Mouse (Mus musculus) limb, embryonic 10.5 days (tissue): ENCODE measurements at regions not wholly inside any gene's neighbourhood (a gene's known extent, or its start where the extent isn't known, plus 50 kb on each side); places are given as distances from the start of the nearest gene placed in this dataset.
"Not testable (repeated sequence)": the region's sequence is repeated elsewhere in the genome, so short reads cannot be mapped to it uniquely, and the experiment has no call there.

ENCODE experiments used
- DNase-seq: peaks from one replicate; pipeline ENCODE4 v3.0.0-alpha.2; 2017; ENCODE audit warnings: low spot score
- H3K27ac ChIP-seq: fragments of 300-500 bp; sonication (generic); 2 replicates; pipeline ENCODE4 v1.5.1; 2016; ENCODE audit warnings: mild to moderate bottlenecking
- H3K27me3 ChIP-seq: fragments of 300-500 bp; sonication (generic); 2 replicates; pipeline ENCODE4 v1.6.1; 2016; ENCODE audit warnings: low read depth, mild to moderate bottlenecking; ENCODE audit not compliant: poor library complexity, severe bottlenecking
- H3K36me3 ChIP-seq: fragments of 300-500 bp; sonication (generic); 2 replicates; pipeline ENCODE4 v1.6.1; 2016; ENCODE audit warnings: mild to moderate bottlenecking, moderate library complexity
- H3K4me1 ChIP-seq: fragments of 300-500 bp; sonication (generic); 2 replicates; pipeline ENCODE4 v1.6.1; 2016
- H3K4me3 ChIP-seq: fragments of 300-500 bp; sonication (generic); 2 replicates; pipeline ENCODE4 v1.5.1; 2016; ENCODE audit warnings: mild to moderate bottlenecking, moderate library complexity
- H3K9me3 ChIP-seq: fragments of 300-500 bp; sonication (generic); replicated peaks from 2 replicates; pipeline ENCODE4 v1.6.1; 2016; ENCODE audit warnings: mild to moderate bottlenecking
- WGBS: fragments of 180-500 bp; shearing (Covaris S2); methylation state at CpG from one replicate; pipeline ENCODE4 v1.1.7; 2016; 5-methylcytosine and 5-hydroxymethylcytosine counted together

- Histone ChIP-seq H3K36me3 (no peaks in the 10 kb centered on the region), H3K4me3 (no peak overlapping the region), H3K4me1 (no peaks in the 10 kb centered on the region), H3K9me3 (no peaks in the 10 kb centered on the region), H3K27me3 (no peaks in the 10 kb centered on the region), H3K27ac (no peak overlapping the region)
- no peak for DNase-seq
- 75% methylated on average over 3 of the region's 3 CpGs for WGBS
Observed at GRCm38 (mm10) chr15:11476248-11476647, 76.8 kb upstream of the Tars start.

DNA sequence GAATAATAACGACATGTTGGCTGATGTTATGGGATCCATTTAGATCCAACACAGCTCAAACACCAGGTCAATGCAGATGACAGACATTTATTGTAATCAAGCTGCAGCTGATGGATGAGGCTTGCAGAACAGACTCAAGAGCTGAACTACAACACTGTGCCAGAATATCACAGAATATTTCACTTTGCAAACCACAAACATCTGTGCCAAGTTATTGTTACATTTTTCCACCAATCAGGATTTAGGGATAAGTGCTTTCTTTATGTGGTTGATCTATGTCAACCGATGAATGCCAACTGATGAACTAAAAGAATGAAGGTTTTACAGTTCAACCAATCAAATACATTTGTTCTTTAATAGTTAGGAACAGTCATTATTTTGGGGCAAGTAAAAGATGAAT lies 63.9 kb upstream of the Tars start:
- Histone ChIP-seq H3K27me3 (no peaks in the 10 kb centered on the region), H3K36me3 (no peaks in the 10 kb centered on the region), H3K27ac (no peak overlapping the region), H3K4me3 (no peak overlapping the region), H3K4me1 (no peaks in the 10 kb centered on the region), H3K9me3 (no peaks in the 10 kb centered on the region)
- WGBS: 93% methylated on average over 2 of the region's 2 CpGs
- DNase-seq: no peak

DNA sequence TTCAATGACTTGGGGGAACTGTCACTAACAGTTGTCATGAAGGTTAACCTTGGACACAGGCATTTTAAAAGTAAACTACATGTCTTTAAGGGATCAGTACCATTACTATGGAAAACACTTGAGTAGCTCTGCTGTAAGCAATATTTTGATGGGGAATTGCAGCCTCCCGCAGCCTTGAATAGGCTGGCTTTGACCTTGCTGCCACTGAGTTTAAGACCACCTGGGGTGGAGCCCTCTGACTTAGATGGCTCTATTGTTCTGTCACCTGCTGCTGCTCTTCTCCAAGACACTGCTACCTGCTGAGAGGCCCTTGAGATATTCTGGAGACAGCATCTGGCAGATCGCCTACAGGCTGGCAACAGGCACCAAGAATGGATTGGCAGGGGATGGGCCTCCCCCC lies 62.1 kb upstream of the Tars start:
- H3K27ac ChIP-seq, H3K36me3 ChIP-seq, H3K4me3 ChIP-seq, H3K9me3 ChIP-seq, DNase-seq, H3K27me3 ChIP-seq, H3K4me1 ChIP-seq: not testable (repeated sequence)
- WGBS: 71% methylated on average over 2 of the region's 2 CpGs

- Histone ChIP-seq H3K4me3 (no peak overlapping the region), H3K36me3 (no peaks in the 10 kb centered on the region), H3K27me3 (no peaks in the 10 kb centered on the region), H3K27ac (no peak overlapping the region), H3K9me3 (no peaks in the 10 kb centered on the region), H3K4me1 (peaks cover 17% of the 10 kb centered on the region)
- DNase-seq: no peak
- 92% methylated on average over 2 of the region's 2 CpGs for WGBS
Observed at GRCm38 (mm10) chr15:11459306-11459705, 59.8 kb upstream of the Tars start.

DNA sequence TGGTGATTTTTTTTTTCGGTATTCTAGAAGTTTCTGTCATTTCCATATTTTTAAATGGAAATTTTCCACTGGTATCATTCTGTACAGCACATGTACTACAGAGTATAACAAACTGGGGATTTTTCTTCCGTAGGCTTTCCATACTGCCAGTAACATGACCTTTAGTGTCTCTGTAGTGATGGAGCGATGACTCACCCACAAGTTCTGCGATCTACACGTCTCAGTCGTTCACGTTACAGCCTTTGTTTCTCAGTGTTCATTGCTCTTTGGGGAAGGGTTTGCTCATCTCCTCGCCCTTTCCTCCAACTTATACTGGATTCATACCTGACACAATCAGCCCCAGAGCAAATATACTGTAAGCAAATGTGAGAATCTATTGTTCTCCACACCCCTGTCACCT lies 57.8 kb upstream of the Tars start:
- 88% methylated on average over 8 of the region's 8 CpGs for WGBS
- no peaks in the 10 kb centered on the region for H3K27me3 ChIP-seq
- H3K36me3 ChIP-seq: no peaks in the 10 kb centered on the region
- peaks cover 17% of the 10 kb centered on the region for H3K4me1 ChIP-seq
- H3K4me3 ChIP-seq: no peak overlapping the region
- DNase-seq: no peak
- H3K27ac ChIP-seq: no peak overlapping the region
- H3K9me3 ChIP-seq: no peaks in the 10 kb centered on the region

DNA sequence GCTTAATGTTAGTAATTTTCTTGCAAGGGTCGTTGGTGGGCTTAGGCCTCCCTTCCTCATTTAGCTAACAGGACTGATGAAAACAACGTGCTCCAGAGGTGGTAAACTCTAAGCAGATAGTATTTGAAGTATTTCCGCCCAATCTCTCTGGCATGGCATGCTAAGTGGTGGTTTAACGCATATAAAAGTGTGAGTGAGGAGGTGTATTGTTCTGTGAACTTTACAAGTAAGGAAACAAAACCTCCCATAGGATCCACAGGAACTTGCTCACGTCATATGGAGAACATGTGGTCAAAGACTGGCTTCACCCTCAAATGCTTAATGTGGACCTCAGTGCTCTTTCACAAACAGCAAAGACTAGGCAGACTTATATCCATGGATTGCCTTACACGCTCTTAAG lies 56.5 kb upstream of the Tars start:
- no peaks in the 10 kb centered on the region for H3K36me3 ChIP-seq
- H3K9me3 ChIP-seq: no peaks in the 10 kb centered on the region
- WGBS: 53% methylated on average over 6 of the region's 6 CpGs
- no peaks in the 10 kb centered on the region for H3K27me3 ChIP-seq
- no peak for DNase-seq
- H3K27ac ChIP-seq: no peak overlapping the region
- H3K4me3 ChIP-seq: no peak overlapping the region
- H3K4me1 ChIP-seq: peaks cover 17% of the 10 kb centered on the region

GRCm38 (mm10) chr15:11455366-11455785 lies 55.9 kb upstream of the Tars start:
- Histone ChIP-seq H3K9me3 (no peaks in the 10 kb centered on the region), H3K4me3 (no peak overlapping the region), H3K4me1 (peaks cover 17% of the 10 kb centered on the region), H3K27me3 (no peaks in the 10 kb centered on the region), H3K36me3 (no peaks in the 10 kb centered on the region), H3K27ac (no peak overlapping the region)
- 72% methylated on average over 11 of the region's 11 CpGs for WGBS
- DNase-seq: no peak

GRCm38 (mm10) chr15:11453997-11454396 lies 54.5 kb upstream of the Tars start:
- Histone ChIP-seq H3K4me1 (peaks cover 17% of the 10 kb centered on the region), H3K27ac (no peak overlapping the region), H3K9me3 (no peaks in the 10 kb centered on the region), H3K27me3 (no peaks in the 10 kb centered on the region), H3K36me3 (no peaks in the 10 kb centered on the region), H3K4me3 (no peak overlapping the region)
- DNase-seq: no peak
- WGBS: 91% methylated on average over 1 of the region's 1 CpGs

DNA sequence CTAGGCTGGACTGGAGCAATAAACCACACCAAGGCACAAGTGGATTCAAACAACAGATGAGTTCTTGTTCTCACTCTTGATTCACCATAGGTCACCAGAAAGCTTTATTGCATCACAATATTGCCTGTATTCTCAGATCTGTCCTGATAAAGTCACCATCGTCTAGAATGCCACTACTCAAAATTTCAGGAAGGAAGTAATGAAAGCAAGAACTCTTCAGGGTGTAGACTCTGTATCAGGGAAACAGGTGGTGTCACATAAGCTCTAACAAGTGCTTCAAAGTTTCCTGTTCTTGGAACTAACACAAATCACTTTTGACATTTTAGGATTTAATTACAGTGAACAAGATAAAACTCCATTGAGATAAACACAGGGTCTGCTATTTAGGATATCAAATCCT lies 52.2 kb upstream of the Tars start:
- H3K9me3 ChIP-seq: no peaks in the 10 kb centered on the region
- DNase-seq: no peak
- no peak overlapping the region for H3K4me3 ChIP-seq
- H3K27ac ChIP-seq: no peak overlapping the region
- peaks cover 10% of the 10 kb centered on the region; the same call in 1 of the 2 replicates for H3K4me1 ChIP-seq
- 75% methylated on average over 1 of the region's 1 CpGs for WGBS
- no peaks in the 10 kb centered on the region for H3K27me3 ChIP-seq
- H3K36me3 ChIP-seq: no peaks in the 10 kb centered on the region
